Comparison of ENCODE assay signal across 9 mouse cellular contexts in the genomic region with DNA sequence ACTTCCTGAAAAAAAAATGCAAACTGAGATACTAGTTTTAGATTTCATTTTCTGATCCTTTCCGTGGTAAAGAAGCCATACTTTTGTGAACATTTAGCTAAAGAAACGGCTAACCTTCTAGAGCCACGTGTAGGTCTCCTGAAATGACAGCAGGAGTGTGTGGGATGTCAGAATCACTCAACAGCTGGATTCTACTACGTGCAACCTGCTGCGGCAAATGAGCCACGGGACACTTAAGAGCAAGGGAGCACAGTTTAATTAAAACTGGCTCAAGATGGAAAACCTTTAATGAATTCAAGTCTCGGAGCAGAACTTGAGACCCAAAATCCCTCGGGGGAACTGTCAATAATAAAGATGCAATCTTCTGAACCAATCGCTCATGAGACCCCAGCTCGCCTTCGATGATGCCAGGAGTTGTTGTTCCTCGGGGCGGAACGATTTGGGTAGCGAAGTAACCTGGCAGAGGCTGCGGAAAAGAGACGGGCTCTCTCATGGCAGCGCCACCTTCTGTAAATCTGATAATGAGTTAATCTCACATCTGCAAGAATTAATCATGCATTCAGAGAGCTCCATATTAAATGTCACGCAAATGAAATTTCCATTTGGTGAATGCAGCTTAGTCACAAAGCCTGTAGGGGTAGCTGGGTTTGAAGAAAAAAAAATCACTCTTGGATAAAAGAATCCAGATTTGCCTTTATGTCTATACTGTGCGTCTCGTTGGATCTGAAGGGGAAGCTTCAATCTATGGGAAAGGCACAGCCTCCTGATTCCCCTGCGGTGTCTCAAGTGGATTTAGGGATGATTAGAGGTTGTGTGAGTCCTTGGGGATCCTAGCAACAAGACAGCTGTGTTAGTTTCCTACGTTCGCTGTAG.
A peak's percentile ranks its signal among the peaks of the same experiment; 100 is the strongest.
DNase-seq lines count a peak whose midpoint lies in the region; ATAC-seq lines count a peak whose summit lies in the region.
"Had no signal": no experiment of that assay in that cellular context is flagged by ENCODE, and none has a peak within 500 bp of the region (broad histone marks: within the 10 kb centered on the region; RNA-seq: fewer than 3 reads in every experiment).

No protein-coding gene starts in this region.

- DNase-seq in embryonic facial prominence, embryonic 10.5 days (ENCODE audit: low spot score) = no peak
- peak; percentile 54 for DNase-seq in brain, adult 2 months (ENCODE audit: low read depth, low spot score)
- peak; percentile 60 for DNase-seq in hindbrain, embryonic 14.5 days (ENCODE audit: low spot score)
- DNase-seq in urinary bladder, adult 18-20 months (ENCODE audit: low spot score in 2 of 2) = no peak
- no peak for DNase-seq in spleen, postnatal 4 days (ENCODE audit: low spot score in 2 of 2)
- no peak for DNase-seq in heart, postnatal 4 days

- H3K4me3 ChIP-seq in embryonic facial prominence, embryonic 12.5 days = no peak overlapping the region
- H3K4me3 ChIP-seq in embryonic facial prominence, embryonic 10.5 days = no peak overlapping the region
- 0 out of 2 replicates have a peak overlapping the region, but pooled peaks have one; percentile 3 for H3K4me3 ChIP-seq in hindbrain, embryonic 14.5 days (replicated peaks; ENCODE audit: low read length)
- peak overlapping the region; percentile 7 for H3K4me3 ChIP-seq in midbrain, embryonic 13.5 days (replicated peaks)
- H3K4me3 ChIP-seq: heart, embryonic 12.5 days had no signal

- H3K27ac ChIP-seq in embryonic facial prominence, embryonic 12.5 days = no peak overlapping the region
- H3K27ac ChIP-seq in embryonic facial prominence, embryonic 10.5 days (replicated peaks) = no peak overlapping the region
- peak overlapping the region; percentile 16; the same call in 1 of the 2 replicates for H3K27ac ChIP-seq in hindbrain, embryonic 14.5 days
- H3K27ac ChIP-seq in midbrain, embryonic 13.5 days = no peak overlapping the region; the same call in 1 of the 2 replicates

- no peak overlapping the region for H3K9ac ChIP-seq in embryonic facial prominence, embryonic 12.5 days
- H3K9ac ChIP-seq in hindbrain, embryonic 14.5 days = no peak overlapping the region
- H3K9ac ChIP-seq in midbrain, embryonic 13.5 days (replicated peaks) = no peak overlapping the region
- H3K9ac ChIP-seq: heart, embryonic 12.5 days had no signal

- H3K27me3 ChIP-seq in embryonic facial prominence, embryonic 12.5 days = no peaks in the 10 kb centered on the region
- H3K27me3 ChIP-seq in embryonic facial prominence, embryonic 10.5 days (replicated peaks; ENCODE audit: low read depth, poor library complexity, severe bottlenecking) = no peaks in the 10 kb centered on the region
- H3K27me3 ChIP-seq in hindbrain, embryonic 14.5 days (ENCODE audit: control insufficient read depth, insufficient read depth, low read length) = no peaks in the 10 kb centered on the region
- H3K27me3 ChIP-seq in midbrain, embryonic 13.5 days = no peaks in the 10 kb centered on the region
- H3K27me3 ChIP-seq: heart, embryonic 12.5 days had no signal

- no peaks in the 10 kb centered on the region for H3K4me1 ChIP-seq in embryonic facial prominence, embryonic 12.5 days
- H3K4me1 ChIP-seq in embryonic facial prominence, embryonic 10.5 days = peaks cover 11% of the 10 kb centered on the region; the same call in 1 of the 2 replicates
- peaks cover 9% of the 10 kb centered on the region; the same call in 1 of the 2 replicates for H3K4me1 ChIP-seq in hindbrain, embryonic 14.5 days (replicated peaks; ENCODE audit: control insufficient read depth, insufficient read depth, low read length)
- peaks cover 16% of the 10 kb centered on the region for H3K4me1 ChIP-seq in midbrain, embryonic 13.5 days (replicated peaks)

- H3K4me2 ChIP-seq in embryonic facial prominence, embryonic 12.5 days (replicated peaks) = no peak overlapping the region
- H3K4me2 ChIP-seq in hindbrain, embryonic 14.5 days (replicated peaks) = peak overlapping the region; percentile 40
- peak overlapping the region; percentile 45 for H3K4me2 ChIP-seq in midbrain, embryonic 13.5 days (replicated peaks)
- H3K4me2 ChIP-seq: heart, embryonic 12.5 days had no signal

- H3K36me3 ChIP-seq in embryonic facial prominence, embryonic 12.5 days = no peaks in the 10 kb centered on the region
- no peaks in the 10 kb centered on the region for H3K36me3 ChIP-seq in embryonic facial prominence, embryonic 10.5 days (replicated peaks)
- no peaks in the 10 kb centered on the region for H3K36me3 ChIP-seq in hindbrain, embryonic 14.5 days (replicated peaks; ENCODE audit: control insufficient read depth, insufficient read depth)
- no peaks in the 10 kb centered on the region for H3K36me3 ChIP-seq in midbrain, embryonic 13.5 days
- H3K36me3 ChIP-seq: heart, embryonic 12.5 days had no signal

- 0 out of 2 replicates have a peak, but pooled peaks have one; percentile 35 for ATAC-seq in embryonic facial prominence, embryonic 12.5 days (ENCODE audit: insufficient number of reproducible peaks, insufficient read depth, low FRiP score, low TSS enrichment)
- ATAC-seq in hindbrain, embryonic 14.5 days (ENCODE audit: low FRiP score) = peak; percentile 73; the same call in 1 of the 2 replicates
- ATAC-seq in midbrain, embryonic 13.5 days = peak; percentile 81

- 60% methylated on average over 24 of the region's 24 CpGs for WGBS in embryonic facial prominence, embryonic 12.5 days
- WGBS in embryonic facial prominence, embryonic 10.5 days = 74% methylated on average over 24 of the region's 24 CpGs
- WGBS in hindbrain, embryonic 14.5 days = 33% methylated on average over 24 of the region's 24 CpGs
- WGBS in midbrain, embryonic 13.5 days = 27% methylated on average over 24 of the region's 24 CpGs

- no peaks in the 10 kb centered on the region for H3K9me3 ChIP-seq in embryonic facial prominence, embryonic 12.5 days
- H3K9me3 ChIP-seq in embryonic facial prominence, embryonic 10.5 days = no peaks in the 10 kb centered on the region
- no peaks in the 10 kb centered on the region for H3K9me3 ChIP-seq in hindbrain, embryonic 14.5 days (ENCODE audit: control insufficient read depth, low read length)
- no peaks in the 10 kb centered on the region for H3K9me3 ChIP-seq in midbrain, embryonic 13.5 days
- H3K9me3 ChIP-seq: heart, embryonic 12.5 days had no signal

Comparison
In these comparisons a context has a peak if more than half of its experiments do, and no peak if none do; other contexts are left out.
1. H3K4me3 ChIP-seq: peak in hindbrain, embryonic 14.5 days (single experiment) and midbrain, embryonic 13.5 days (single experiment); none in embryonic facial prominence, embryonic 12.5 days (single experiment) and embryonic facial prominence, embryonic 10.5 days (single experiment).
2. DNase-seq: peak in brain, adult 2 months (single experiment) and hindbrain, embryonic 14.5 days (single experiment); none in embryonic facial prominence, embryonic 10.5 days (single experiment), urinary bladder, adult 18-20 months (0 of 2), spleen, postnatal 4 days (0 of 2) and heart, postnatal 4 days (single experiment).
3. Peak in every context shown above with its lines, with median percentiles within 50 percentile points of each other: ATAC-seq.